Mouse (Mus musculus): ENCODE measurements around the gene Slc39a10.
"Not testable (repeated sequence)": the region's sequence is repeated elsewhere in the genome, so short reads cannot be mapped to it uniquely, and the experiment has no call there.

Gene Slc39a10

GRCm38 (mm10) chr1:46770077-46770695 lies 122.5 kb downstream of the Slc39a10 start:
- DNase-seq (ENCODE audit: low spot score), result not testable (repeated sequence)

GRCm38 (mm10) chr1:46769318-46769717 lies 123.3 kb downstream of the Slc39a10 start:
- DNase-seq (ENCODE audit: low spot score), result not testable (repeated sequence)

DNA sequence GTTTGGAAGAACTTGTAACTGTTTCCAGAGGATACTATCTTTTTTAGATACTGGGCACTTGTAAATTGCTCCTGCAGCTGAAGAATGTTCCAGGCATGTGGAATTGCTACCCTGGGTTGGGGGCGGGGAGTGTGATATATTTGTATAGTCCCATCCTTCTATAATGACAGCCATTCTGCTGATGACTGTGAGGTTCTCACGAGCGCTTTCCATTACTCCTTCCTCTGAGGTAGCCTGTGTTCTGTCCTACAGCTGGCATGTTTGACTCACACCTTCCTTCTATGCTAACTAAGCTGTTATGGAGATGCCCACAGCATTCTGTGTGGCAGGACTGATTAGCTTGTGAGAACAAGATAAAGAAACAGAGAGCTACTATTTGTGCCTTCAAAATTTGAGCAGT lies 128.1 kb downstream of the Slc39a10 start:
- DNase-seq (ENCODE audit: low spot score), result not testable (repeated sequence)
